8 mouse cellular contexts compared by ENCODE assay signal in genomic region chr16:97921961-97922778, GRCm38 (mm10). TPM values are rescaled to one million over a fixed set of nuclear protein-coding genes. Genes with fewer than 3 reads are reported as not detected.
DNase-seq lines count a peak whose midpoint lies in the region; ATAC-seq and TF ChIP-seq lines count a peak whose summit lies in the region.

No protein-coding gene starts in this region.

- H3K9me3 ChIP-seq in intestine, postnatal 0 days (ENCODE audit: control insufficient read depth): no peaks in the 10 kb centered on the region
- no peaks in the 10 kb centered on the region for H3K9me3 ChIP-seq in midbrain, embryonic 10.5 days (replicated peaks)

- ATAC-seq in intestine, postnatal 0 days: peak; percentile 93

- H3K4me3 ChIP-seq in intestine, postnatal 0 days (ENCODE audit: low read depth, low read length): peak overlapping the region; percentile 76
- H3K4me3 ChIP-seq in midbrain, embryonic 10.5 days: peak overlapping the region; percentile 89

- peak overlapping the region; percentile 73 for H3K9ac ChIP-seq in intestine, postnatal 0 days (ENCODE audit: low read depth, low read length)

- H3K27ac ChIP-seq in intestine, postnatal 0 days (ENCODE audit: low read depth, low read length): peak overlapping the region; percentile 79
- H3K27ac ChIP-seq in midbrain, embryonic 10.5 days (replicated peaks): peak overlapping the region; percentile 90

- H3K27me3 ChIP-seq in intestine, postnatal 0 days (replicated peaks; ENCODE audit: control insufficient read depth, insufficient read depth, low read length): no peaks in the 10 kb centered on the region
- H3K27me3 ChIP-seq in midbrain, embryonic 10.5 days (ENCODE audit: low read depth, poor library complexity, severe bottlenecking): 0 out of 2 replicates have a peak, but pooled peaks cover 12% of the 10 kb centered on the region

- peaks cover 8% of the 10 kb centered on the region for H3K4me1 ChIP-seq in intestine, postnatal 0 days (replicated peaks; ENCODE audit: control insufficient read depth, insufficient read depth, low read length)
- H3K4me1 ChIP-seq in midbrain, embryonic 10.5 days: peaks cover 16% of the 10 kb centered on the region

- TF ChIP-seq CTCF in intestine, postnatal 0 days (IDR thresholded peaks at IDR 0.05; ENCODE audit: low read depth): 0 out of 2 replicates have a peak, but pooled peaks have one; percentile 1

- peak overlapping the region; percentile 83 for H3K4me2 ChIP-seq in intestine, postnatal 0 days (replicated peaks; ENCODE audit: low read depth)

- peak; percentile 94 for DNase-seq in adrenal gland, postnatal 10 days
- DNase-seq in embryo, embryonic 9.5 days (ENCODE audit: extremely low spot score): peak; percentile 80
- DNase-seq in gastrocnemius, postnatal 4 days (ENCODE audit: low spot score in 2 of 2): peak; percentile 81 to 89
- peak; percentile 88 to 92 for DNase-seq in left cerebral cortex, postnatal 36 days (ENCODE audit: low spot score in 2 of 2)
- DNase-seq in midbrain, embryonic 10.5 days (ENCODE audit: low spot score): peak; percentile 82
- DNase-seq in right cerebral cortex, postnatal 36 days (ENCODE audit: low spot score in 2 of 2): peak; percentile 82 to 86
- peak; percentile 82 to 85 for DNase-seq in urinary bladder, postnatal 4 days (ENCODE audit: low spot score in 2 of 2)

- H3K36me3 ChIP-seq in intestine, postnatal 0 days (ENCODE audit: control insufficient read depth, insufficient read depth): no peaks in the 10 kb centered on the region
- no peaks in the 10 kb centered on the region for H3K36me3 ChIP-seq in midbrain, embryonic 10.5 days

- intact Hi-C loops in left cerebral cortex, postnatal 36 days (cut with DNase I): loop anchor here (2.0 kb wide), 2 partner anchors 41 to 71 kb away; partner anchors contain the start of genes C2cd2, Prdm15 and Zbtb21

- under 1% methylated on average over 74 of the region's 75 CpGs for WGBS in intestine, postnatal 0 days
- under 1% methylated on average over 75 of the region's 75 CpGs for WGBS in midbrain, embryonic 10.5 days

RNA-seq across cellular contexts. Expression of gene C2cd2, which starts 40.2 kb away (rescaled TPM):
- 10 to 100 TPM; 35.3 to 39.4 TPM for total RNA-seq in adrenal gland, postnatal 10 days (2021)
- 10 to 100 TPM; 44.9 to 58.0 TPM for total RNA-seq in gastrocnemius, postnatal 4 days (2021)
- 12.6 and 12.7 TPM in 2 replicates for polyA plus RNA-seq in intestine, postnatal 0 days (2015; fragmentation: Nextera tagmentation; extraction: Ambion mirVana)
- total RNA-seq in left cerebral cortex, postnatal 36 days (2021): 10 to 100 TPM; 12.1 to 24.4 TPM
- 15.6 and 15.8 TPM in 2 replicates for polyA plus RNA-seq in midbrain, embryonic 10.5 days (2016; fragmentation: Nextera tagmentation; extraction: Ambion mirVana)

RNA-seq across cellular contexts. Expression of gene Zbtb21, which starts 40.3 kb away (rescaled TPM):
- 10 to 100 TPM; 25.5 to 29.6 TPM for total RNA-seq in adrenal gland, postnatal 10 days (2021)
- 10 to 100 TPM; 15.5 to 17.0 TPM for total RNA-seq in gastrocnemius, postnatal 4 days (2021)
- 4.1 and 4.2 TPM in 2 replicates for polyA plus RNA-seq in intestine, postnatal 0 days (2015; fragmentation: Nextera tagmentation; extraction: Ambion mirVana)
- 10 to 100 TPM; 25.8 to 27.7 TPM for total RNA-seq in left cerebral cortex, postnatal 36 days (2021)
- polyA plus RNA-seq in midbrain, embryonic 10.5 days (2016; fragmentation: Nextera tagmentation; extraction: Ambion mirVana): 14.7 and 15.0 TPM in 2 replicates

Comparison
In these comparisons a context has a peak if more than half of its experiments do, and no peak if none do; other contexts are left out.
1. Peak in every context shown above with its lines: DNase-seq, ATAC-seq, H3K4me3 ChIP-seq and H3K27ac ChIP-seq.